Mouse (Mus musculus): ENCODE measurements around the gene Mia2. TPM values are rescaled to one million over a fixed set of nuclear protein-coding genes. Genes with fewer than 3 reads are reported as not detected.

Mia2 gene
- polyA plus RNA-seq, 1 experiment from 2014 or later, result 60.0 TPM

Other genes starting within 250 kb of the Mia2 start
- 91.5 and 106 TPM in 2 replicates for gene Sec23a, start 83.8 kb upstream of the Mia2 start, polyA plus RNA-seq (2014; fragmentation: Nextera tagmentation; extraction: Ambion mirVana)
- gene Gemin2, start 82.4 kb upstream of the Mia2 start, polyA plus RNA-seq (2014; fragmentation: Nextera tagmentation; extraction: Ambion mirVana), result 26.3 and 26.4 TPM in 2 replicates
- gene Trappc6b, start 34.3 kb upstream of the Mia2 start, polyA plus RNA-seq (2014; fragmentation: Nextera tagmentation; extraction: Ambion mirVana), result 75.3 and 83.6 TPM in 2 replicates
- 106 and 107 TPM in 2 replicates for gene Pnn, start 28.9 kb upstream of the Mia2 start, polyA plus RNA-seq (2014; fragmentation: Nextera tagmentation; extraction: Ambion mirVana)
- 8.1 and 10.3 TPM in 2 replicates for gene Fbxo33, start 123.9 kb downstream of the Mia2 start, polyA plus RNA-seq (2014; fragmentation: Nextera tagmentation; extraction: Ambion mirVana)